Mouse (Mus musculus): ENCODE measurements around the gene Zfhx3.

The Zfhx3 gene

GRCm38 (mm10) chr8:108019651-108020050 lies 77.2 kb downstream of the Zfhx3 start:
- DNase-seq (ENCODE audit: low spot score in 2 of 2) = no peak

- no peak for DNase-seq (ENCODE audit: low spot score in 2 of 2)
Observed at GRCm38 (mm10) chr8:108022404-108022803, 80.0 kb downstream of the Zfhx3 start.

- DNase-seq (ENCODE audit: low spot score in 2 of 2) = no peak
Observed at GRCm38 (mm10) chr8:108024331-108024730, 81.9 kb downstream of the Zfhx3 start.

- DNase-seq (ENCODE audit: low spot score in 2 of 2) = no peak
Observed at GRCm38 (mm10) chr8:108025249-108025648, 82.8 kb downstream of the Zfhx3 start.

- DNase-seq (ENCODE audit: low spot score in 2 of 2) = no peak
Observed at GRCm38 (mm10) chr8:108026557-108027440, 84.4 kb downstream of the Zfhx3 start.

GRCm38 (mm10) chr8:108027561-108028025 lies 85.1 kb downstream of the Zfhx3 start:
- DNase-seq (ENCODE audit: low spot score in 2 of 2) = no peak

- no peak for DNase-seq (ENCODE audit: low spot score in 2 of 2)
Observed at GRCm38 (mm10) chr8:108028440-108028839, 86.0 kb downstream of the Zfhx3 start.

GRCm38 (mm10) chr8:108031159-108031558 lies 88.7 kb downstream of the Zfhx3 start:
- no peak for DNase-seq (ENCODE audit: low spot score in 2 of 2)

- DNase-seq (ENCODE audit: low spot score in 2 of 2) = no peak
Observed at GRCm38 (mm10) chr8:108034070-108034469, 91.6 kb downstream of the Zfhx3 start.

GRCm38 (mm10) chr8:108034726-108035125 lies 92.3 kb downstream of the Zfhx3 start:
- DNase-seq (ENCODE audit: low spot score in 2 of 2) = no peak

- no peak for DNase-seq (ENCODE audit: low spot score in 2 of 2)
Observed at GRCm38 (mm10) chr8:108043618-108044017, 101.2 kb downstream of the Zfhx3 start.

GRCm38 (mm10) chr8:108044185-108044584 lies 101.7 kb downstream of the Zfhx3 start:
- no peak for DNase-seq (ENCODE audit: low spot score in 2 of 2)

- DNase-seq (ENCODE audit: low spot score in 2 of 2) = no peak
Observed at GRCm38 (mm10) chr8:108056241-108056640, 113.8 kb downstream of the Zfhx3 start.

- no peak for DNase-seq (ENCODE audit: low spot score in 2 of 2)
Observed at GRCm38 (mm10) chr8:108061972-108062371, 119.5 kb downstream of the Zfhx3 start.

- DNase-seq (ENCODE audit: low spot score in 2 of 2) = no peak
Observed at GRCm38 (mm10) chr8:108067111-108067510, 124.7 kb downstream of the Zfhx3 start.

GRCm38 (mm10) chr8:108068195-108068594 lies 125.8 kb downstream of the Zfhx3 start:
- no peak for DNase-seq (ENCODE audit: low spot score in 2 of 2)

GRCm38 (mm10) chr8:108070438-108070837 lies 128.0 kb downstream of the Zfhx3 start:
- no peak for DNase-seq (ENCODE audit: low spot score in 2 of 2)

GRCm38 (mm10) chr8:108072126-108072746 lies 129.8 kb downstream of the Zfhx3 start:
- DNase-seq (ENCODE audit: low spot score in 2 of 2) = no peak

GRCm38 (mm10) chr8:108072853-108073252 lies 130.4 kb downstream of the Zfhx3 start:
- DNase-seq (ENCODE audit: low spot score in 2 of 2) = no peak

- DNase-seq (ENCODE audit: low spot score in 2 of 2) = no peak
Observed at GRCm38 (mm10) chr8:108075176-108075575, 132.7 kb downstream of the Zfhx3 start.

GRCm38 (mm10) chr8:108078726-108079125 lies 136.3 kb downstream of the Zfhx3 start:
- DNase-seq (ENCODE audit: low spot score in 2 of 2) = no peak

- no peak for DNase-seq (ENCODE audit: low spot score in 2 of 2)
Observed at GRCm38 (mm10) chr8:108086913-108087312, 144.5 kb downstream of the Zfhx3 start.

- DNase-seq (ENCODE audit: low spot score in 2 of 2) = no peak
Observed at GRCm38 (mm10) chr8:108089632-108090031, 147.2 kb downstream of the Zfhx3 start.

Data from right cerebral cortex, postnatal 36 days (tissue).